Comparison of ENCODE assay signal across 8 mouse cellular contexts in the genomic region with DNA sequence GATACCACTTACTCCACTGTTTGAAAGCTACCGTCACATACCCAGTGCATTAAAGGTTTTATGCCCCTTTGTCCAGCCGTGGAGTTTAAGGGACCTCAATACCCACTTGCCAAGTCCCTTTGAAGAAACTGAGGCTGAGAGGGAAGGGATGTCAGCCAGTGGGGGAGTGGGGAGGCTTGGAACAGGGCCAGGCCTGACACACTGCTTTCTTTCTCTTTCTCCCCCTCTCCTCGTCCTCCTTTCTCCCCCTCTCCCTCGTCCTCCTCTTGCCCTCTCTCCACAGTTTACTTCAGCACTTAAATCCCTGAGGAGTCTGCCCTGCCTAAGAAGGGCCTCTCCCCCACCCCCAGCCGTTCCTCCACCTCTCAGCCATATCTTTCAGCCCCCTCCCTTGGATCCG. TPM values are rescaled to one million over a fixed set of nuclear protein-coding genes. Genes with fewer than 3 reads are reported as not detected.
DNase-seq lines count a peak whose midpoint lies in the region; ATAC-seq and TF ChIP-seq lines count a peak whose summit lies in the region.

No protein-coding gene starts in this region.

- peaks cover 15 to 20% of the 10 kb centered on the region in 2 experiments for H3K4me1 ChIP-seq in liver, embryonic 14.5 days (replicated peaks; ENCODE audit: control insufficient read depth in 2 of 2, insufficient read depth in 2 of 2, low read length in 1 of 2)

- peak overlapping the region; percentile 93 for H3K4me2 ChIP-seq in liver, embryonic 14.5 days (ENCODE audit: low read depth)

- peaks cover 10% of the 10 kb centered on the region for H3K36me3 ChIP-seq in liver, embryonic 14.5 days (replicated peaks; ENCODE audit: control insufficient read depth, insufficient read depth, low read depth)

- no peaks in the 10 kb centered on the region for H3K9me3 ChIP-seq in liver, embryonic 14.5 days (ENCODE audit: control insufficient read depth, low read length)

- H3K4me3 ChIP-seq in gastrocnemius, adult 2 months = peak overlapping the region; percentile 100
- H3K4me3 ChIP-seq in liver, embryonic 14.5 days (ENCODE audit: insufficient read depth in 1 of 2, low read depth in 2 of 2, low read length in 2 of 2) = no peak overlapping the region

- TF ChIP-seq CTCF in gastrocnemius, adult 2 months (IDR thresholded peaks at IDR 0.05) = no peak
- TF ChIP-seq CTCF in liver, embryonic 14.5 days (IDR thresholded peaks at IDR 0.05; ENCODE audit: low read depth) = no peak

- DNase-seq in gastrocnemius, adult 2 months = peak; percentile 14
- DNase-seq in gastrocnemius, postnatal 4 days (ENCODE audit: low spot score in 2 of 2) = no peak
- peak; percentile 5 for DNase-seq in right cerebral cortex, postnatal 25 days
- no peak for DNase-seq in right cerebral cortex, adult 2 months (ENCODE audit: low spot score in 2 of 2)
- DNase-seq in liver, embryonic 14.5 days (ENCODE audit: low read depth in 3 of 3, low spot score in 3 of 3) = no peak
- DNase-seq in thymus, adult 18-20 months = no peak
- no peak for DNase-seq in frontal cortex, adult 2 months (ENCODE audit: extremely low spot score in 1 of 2, low spot score in 1 of 2)
- no peak for DNase-seq in layer of hippocampus, adult 9-11 months

- no peak for TF ChIP-seq EP300 in liver, embryonic 14.5 days (IDR thresholded peaks at IDR 0.05; ENCODE audit: low read depth)

- no peaks in the 10 kb centered on the region for H3K27me3 ChIP-seq in liver, embryonic 14.5 days (ENCODE audit: control insufficient read depth, insufficient read depth, low read length)

- WGBS in liver, embryonic 14.5 days (ENCODE audit: insufficient replicate concordance) = 79% methylated on average over 6 of the region's 6 CpGs

- H3K9ac ChIP-seq in liver, embryonic 14.5 days (replicated peaks) = no peak overlapping the region

- peak overlapping the region; percentile 100 for H3K27ac ChIP-seq in gastrocnemius, adult 2 months
- H3K27ac ChIP-seq in liver, embryonic 14.5 days = no peak overlapping the region

- no peak for ATAC-seq in liver, embryonic 14.5 days (ENCODE audit: insufficient read depth)

- intact Hi-C loops in gastrocnemius, adult 2 months (cut with DNase I) = no loop called here

RNA-seq across cellular contexts. Expression of gene Vamp2, which starts 2.1 kb away (rescaled TPM):
- 10 to 100 TPM; 38.0 to 42.7 TPM for total RNA-seq in gastrocnemius, adult 2 months (2021)
- total RNA-seq in gastrocnemius, postnatal 4 days (2021) = 10 to 100 TPM; 61.1 to 70.4 TPM
- 23.0 and 23.1 TPM in 2 replicates for polyA plus RNA-seq in liver, embryonic 14.5 days (2012; rRNA removed)
- 11.4 and 12.6 TPM in 2 replicates for polyA plus RNA-seq in liver, embryonic 14.5 days (2014; fragmentation: Nextera tagmentation; extraction: Ambion mirVana)
- 1,200 and 1,339 TPM in 2 replicates for polyA plus RNA-seq in frontal cortex, adult 2 months (2012; rRNA removed)

RNA-seq across cellular contexts. Expression of gene Per1, which starts 4.7 kb away (rescaled TPM):
- total RNA-seq in gastrocnemius, adult 2 months (2021) = 10 to 100 TPM; 68.2 to 76.8 TPM
- total RNA-seq in gastrocnemius, postnatal 4 days (2021) = 10 to 100 TPM; 32.1 to 49.3 TPM
- 1.8 and 1.9 TPM in 2 replicates for polyA plus RNA-seq in liver, embryonic 14.5 days (2012; rRNA removed)
- 3.0 and 4.2 TPM in 2 replicates for polyA plus RNA-seq in liver, embryonic 14.5 days (2014; fragmentation: Nextera tagmentation; extraction: Ambion mirVana)
- polyA plus RNA-seq in frontal cortex, adult 2 months (2012; rRNA removed) = 42.7 and 55.8 TPM in 2 replicates

RNA-seq across cellular contexts. Expression of gene Tmem107, which starts 19.8 kb away (rescaled TPM):
- 1 to 10 TPM; 3.9 to 5.7 TPM for total RNA-seq in gastrocnemius, adult 2 months (2021)
- total RNA-seq in gastrocnemius, postnatal 4 days (2021) = 10 to 100 TPM; 11.7 to 14.3 TPM
- 12.0 and 18.0 TPM in 2 replicates for polyA plus RNA-seq in liver, embryonic 14.5 days (2012; rRNA removed)
- polyA plus RNA-seq in liver, embryonic 14.5 days (2014; fragmentation: Nextera tagmentation; extraction: Ambion mirVana) = 21.9 and 29.3 TPM in 2 replicates
- 22.0 and 23.5 TPM in 2 replicates for polyA plus RNA-seq in frontal cortex, adult 2 months (2012; rRNA removed)

RNA-seq across cellular contexts. Expression of gene Hes7, which starts 29.8 kb away (rescaled TPM):
- total RNA-seq in gastrocnemius, adult 2 months (2021) = not detected
- total RNA-seq in gastrocnemius, postnatal 4 days (2021) = under 1 TPM; 0.34 to 0.54 TPM
- polyA plus RNA-seq in liver, embryonic 14.5 days (2012; rRNA removed) = 0.08 and 0.12 TPM in 2 replicates
- polyA plus RNA-seq in liver, embryonic 14.5 days (2014; fragmentation: Nextera tagmentation; extraction: Ambion mirVana) = 0.05 TPM in 1 of 2 replicates, not detected in the other
- polyA plus RNA-seq in frontal cortex, adult 2 months (2012; rRNA removed) = 0.78 and 0.86 TPM in 2 replicates

RNA-seq across cellular contexts. Expression of gene Borcs6, which starts 30.9 kb away (rescaled TPM):
- total RNA-seq in gastrocnemius, adult 2 months (2021) = 10 to 100 TPM; 17.9 to 18.9 TPM
- 10 to 100 TPM; 14.6 to 14.9 TPM for total RNA-seq in gastrocnemius, postnatal 4 days (2021)
- 3.0 and 3.4 TPM in 2 replicates for polyA plus RNA-seq in liver, embryonic 14.5 days (2012; rRNA removed)
- 2.2 and 3.0 TPM in 2 replicates for polyA plus RNA-seq in liver, embryonic 14.5 days (2014; fragmentation: Nextera tagmentation; extraction: Ambion mirVana)
- polyA plus RNA-seq in frontal cortex, adult 2 months (2012; rRNA removed) = 28.6 and 32.0 TPM in 2 replicates

Comparison
In these comparisons a context has a peak if more than half of its experiments do, and no peak if none do; other contexts are left out.
1. DNase-seq: peak in gastrocnemius, adult 2 months (single experiment) and right cerebral cortex, postnatal 25 days (single experiment); none in gastrocnemius, postnatal 4 days (0 of 2), right cerebral cortex, adult 2 months (0 of 2), liver, embryonic 14.5 days (0 of 3), thymus, adult 18-20 months (0 of 2), frontal cortex, adult 2 months (0 of 2) and layer of hippocampus, adult 9-11 months (single experiment).